Mouse (Mus musculus) ES-E14 (cell line): Measurements from ENCODE around the gene Dip2b. TPM values are rescaled to one million over a fixed set of nuclear protein-coding genes. Genes with fewer than 3 reads are reported as not detected.

Experiments used
- DNase-seq: peaks from one replicate; pipeline ENCODE4 v3.0.0-alpha.2; 2013; ENCODE audit warnings: low read depth, low spot score
- H3K27ac ChIP-seq: 2 replicates; pipeline ENCODE4 v1.5.1; 2012; ENCODE audit warnings: low read depth, mild to moderate bottlenecking, low read length, moderate library complexity, mixed read lengths; ENCODE audit not compliant: poor library complexity, insufficient read depth, severe bottlenecking
- H3K36me3 ChIP-seq: 2 replicates; pipeline ENCODE4 v1.6.1; 2012; ENCODE audit warnings: mild to moderate bottlenecking, low read length, moderate library complexity, mixed read lengths; ENCODE audit not compliant: control insufficient read depth, poor library complexity, insufficient read depth, severe bottlenecking
- H3K4me1 ChIP-seq, 2 experiments: fragments of 150-350 bp in 1 of 2; sonication (generic) in 1 of 2; 2 replicates each; pipeline ENCODE4 v1.6.1; 2012; ENCODE audit warnings: low read length in 2 of 2, mild to moderate bottlenecking in 1 of 2, mixed read lengths in 1 of 2; ENCODE audit not compliant: control insufficient read depth in 2 of 2, insufficient read depth in 2 of 2, poor library complexity in 1 of 2
- H3K4me3 ChIP-seq, 2 experiments: fragments of 150-350 bp in 1 of 2; sonication (generic) in 1 of 2; 2 replicates each; pipeline ENCODE4 v1.5.1; 2012; ENCODE audit warnings: low read length in 2 of 2, low read depth in 1 of 2, mild to moderate bottlenecking in 1 of 2, mixed read lengths in 1 of 2; ENCODE audit not compliant: insufficient read depth in 1 of 2, poor library complexity in 1 of 2, severe bottlenecking in 1 of 2
- H3K9ac ChIP-seq: 2 replicates; pipeline ENCODE4 v1.6.1; 2012; ENCODE audit warnings: low read depth, mild to moderate bottlenecking, low read length, mixed read lengths; ENCODE audit not compliant: poor library complexity, insufficient read depth, severe bottlenecking
- H3K9me3 ChIP-seq: fragments of 150-350 bp; sonication (generic); 2 replicates; pipeline ENCODE4 v1.6.1; 2012; ENCODE audit warnings: low read depth, mild to moderate bottlenecking, low read length; ENCODE audit not compliant: control insufficient read depth, insufficient read depth
- CHD2 ChIP-seq: IDR thresholded peaks from 2 replicates; pipeline ENCODE4 v1.6.1; 2014; ENCODE audit warnings: mild to moderate bottlenecking, low read depth, low read length, inconsistent platforms
- HCFC1 ChIP-seq: IDR thresholded peaks from 2 replicates; pipeline ENCODE4 v1.6.1; 2012; ENCODE audit warnings: low read length, inconsistent platforms, borderline replicate concordance; ENCODE audit not compliant: insufficient read depth
- MAFK ChIP-seq: IDR thresholded peaks from 2 replicates; pipeline ENCODE4 v1.6.1; 2014; ENCODE audit warnings: mild to moderate bottlenecking, low read depth, low read length, inconsistent platforms; ENCODE audit not compliant: insufficient read depth
- ZC3H11A ChIP-seq: IDR thresholded peaks from 2 replicates; pipeline ENCODE4 v1.6.1; 2012; ENCODE audit warnings: low read depth, mild to moderate bottlenecking, inconsistent platforms, low read length, borderline replicate concordance
- ZNF384 ChIP-seq: IDR thresholded peaks from 2 replicates; pipeline ENCODE4 v1.6.1; 2012; ENCODE audit warnings: low read depth, low read length, inconsistent platforms
- in situ Hi-C, 2 experiments: fragments of 600-800 bp; cut with MboI; formaldehyde crosslinking; loops; one replicate each; pipeline ENCODE4 v1.15.1; 2025; ENCODE audit warnings: low sequenced_read_pairs in 2 of 2, inconsistent platforms in 1 of 2; ENCODE audit not compliant: unreplicated experiment in 2 of 2
- total RNA-seq: library from RNA; depleted of rRNA; stranded (reverse); fragments of 300-350 nt; gene quantifications from 2 replicates; pipeline ENCODE4 v1.2.3, GENCODE M21; 2012

The Dip2b gene
- total RNA-seq, 1 experiment: 21.1 TPM

DNA sequence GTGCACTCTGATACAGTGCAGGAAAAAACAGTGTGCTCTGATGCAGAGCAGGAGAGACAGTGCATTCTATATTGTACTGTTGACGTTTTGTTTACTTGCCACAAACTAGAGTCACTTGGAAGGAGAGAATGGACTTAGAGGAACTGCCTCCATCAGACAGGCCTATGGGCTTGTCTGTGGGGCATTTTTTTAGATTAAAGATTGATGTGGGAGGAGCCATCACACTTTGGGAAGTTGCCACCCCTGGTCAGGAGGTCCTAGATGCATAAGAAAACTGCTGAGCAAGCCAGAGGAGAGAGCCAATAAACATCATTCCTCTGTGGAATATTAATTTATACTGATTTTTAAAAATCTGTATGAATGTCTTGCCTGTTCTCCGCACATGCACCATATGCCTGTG, 10.3 kb upstream of the Dip2b start:
- no peaks in the 10 kb centered on the region for H3K36me3 ChIP-seq
- TF ChIP-seq ZC3H11A: no peak
- no peak for TF ChIP-seq ZNF384
- no peak for TF ChIP-seq HCFC1
- TF ChIP-seq CHD2: no peak
- TF ChIP-seq MAFK: no peak
- no peak for DNase-seq
- no peak overlapping the region for H3K4me3 ChIP-seq
- H3K9me3 ChIP-seq: no peaks in the 10 kb centered on the region
- no peaks in the 10 kb centered on the region; a peak in 1 of 4 replicates for H3K4me1 ChIP-seq
- H3K27ac ChIP-seq: no peak overlapping the region
- no peak overlapping the region for H3K9ac ChIP-seq
- in situ Hi-C loops: no loop called here

DNA sequence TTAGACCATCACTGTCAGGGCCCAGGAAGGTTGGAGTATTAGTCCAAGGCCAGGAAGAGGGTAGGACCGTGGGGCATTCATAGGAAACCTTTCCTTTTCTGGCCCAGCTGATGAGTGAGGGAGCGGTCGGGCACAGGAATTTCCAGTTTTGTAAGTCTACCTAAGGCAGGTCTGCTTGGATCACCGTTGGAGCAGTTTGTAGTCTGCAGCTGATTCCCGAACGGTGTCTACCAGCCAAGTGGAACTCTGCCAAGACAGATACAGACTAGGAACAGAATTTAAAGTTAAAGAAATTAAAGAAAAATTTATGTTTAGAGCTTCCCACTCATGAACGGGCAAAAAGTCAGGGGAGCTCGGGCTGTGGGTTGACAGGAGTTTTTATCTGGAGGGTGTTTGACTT, 9.0 kb upstream of the Dip2b start:
- in situ Hi-C loops: no loop called here
- H3K27ac ChIP-seq: no peak overlapping the region
- no peaks in the 10 kb centered on the region for H3K4me1 ChIP-seq
- no peaks in the 10 kb centered on the region for H3K36me3 ChIP-seq
- H3K9ac ChIP-seq: no peak overlapping the region
- H3K4me3 ChIP-seq: no peak overlapping the region
- H3K9me3 ChIP-seq: no peaks in the 10 kb centered on the region
- no peak for DNase-seq
- TF ChIP-seq ZNF384 (no peak), MAFK (no peak), ZC3H11A (no peak), HCFC1 (no peak), CHD2 (no peak)

DNA sequence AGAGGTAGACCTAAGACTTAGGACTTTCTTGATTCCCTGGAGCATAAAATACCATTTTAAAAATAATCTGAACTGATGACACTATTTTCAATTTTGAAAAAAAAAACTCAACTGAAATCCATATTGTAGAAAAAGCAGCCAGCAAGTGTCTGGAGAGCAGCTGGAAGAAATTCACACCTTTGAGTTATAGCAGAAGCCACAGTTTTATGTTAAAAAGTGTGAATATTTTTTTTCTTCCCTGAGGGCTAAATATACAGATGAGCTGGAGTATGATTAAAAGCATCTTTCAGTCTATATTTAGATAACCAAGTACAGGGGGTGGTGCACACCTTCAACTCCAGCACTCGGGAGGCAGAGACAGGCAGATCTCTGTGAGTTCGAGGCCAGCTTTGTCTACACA, 8.6 kb upstream of the Dip2b start:
- peaks cover 0 to 2% of the 10 kb centered on the region in 2 experiments; a peak in 1 of 4 replicates for H3K4me1 ChIP-seq
- H3K36me3 ChIP-seq: no peaks in the 10 kb centered on the region
- in situ Hi-C loops: no loop called here
- H3K4me3 ChIP-seq: no peak overlapping the region
- H3K9ac ChIP-seq: no peak overlapping the region
- no peak overlapping the region for H3K27ac ChIP-seq
- no peak for DNase-seq
- TF ChIP-seq CHD2 (no peak), MAFK (no peak), HCFC1 (no peak), ZC3H11A (no peak), ZNF384 (no peak)
- no peaks in the 10 kb centered on the region for H3K9me3 ChIP-seq

DNA sequence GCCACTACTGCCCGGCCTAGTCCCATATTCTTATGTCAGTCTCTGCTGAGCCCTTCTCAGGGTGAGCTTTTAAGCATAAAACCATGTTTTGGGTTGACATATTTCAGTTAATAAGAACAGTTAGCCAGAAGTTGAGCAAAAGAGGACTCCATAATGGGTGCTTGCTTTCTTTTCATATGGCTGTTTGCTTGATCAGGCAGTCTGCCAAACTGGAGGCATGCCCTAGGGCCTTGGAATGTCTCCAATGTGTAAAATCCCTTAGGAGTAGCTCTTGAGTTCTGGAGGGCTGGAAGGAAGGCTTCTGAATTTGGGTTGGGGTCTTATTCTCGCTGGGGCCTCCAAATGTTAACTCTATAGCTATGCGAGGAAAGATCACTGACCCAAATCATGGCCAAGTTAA, 5.9 kb upstream of the Dip2b start:
- in situ Hi-C loops: no loop called here
- Histone ChIP-seq H3K9me3 (no peaks in the 10 kb centered on the region), H3K36me3 (no peaks in the 10 kb centered on the region), H3K9ac (no peak overlapping the region), H3K27ac (no peak overlapping the region), H3K4me1 (peaks cover 0 to 2% of the 10 kb centered on the region in 2 experiments; a peak in 1 of 4 replicates), H3K4me3 (no peak overlapping the region)
- DNase-seq: no peak
- no peak for TF ChIP-seq CHD2
- no peak for TF ChIP-seq MAFK
- TF ChIP-seq ZC3H11A: no peak
- TF ChIP-seq HCFC1: no peak
- no peak for TF ChIP-seq ZNF384
